Mouse (Mus musculus) testis, postnatal 14 days (tissue): ENCODE results near the gene AI837181.
"Not testable (repeated sequence)": the region's sequence is repeated elsewhere in the genome, so short reads cannot be mapped to it uniquely, and the experiment has no call there.

Experiments used
- DNase-seq: peaks from one replicate; pipeline ENCODE4 v3.0.0; 2021; ENCODE audit warnings: low spot score

The AI837181 gene

DNA sequence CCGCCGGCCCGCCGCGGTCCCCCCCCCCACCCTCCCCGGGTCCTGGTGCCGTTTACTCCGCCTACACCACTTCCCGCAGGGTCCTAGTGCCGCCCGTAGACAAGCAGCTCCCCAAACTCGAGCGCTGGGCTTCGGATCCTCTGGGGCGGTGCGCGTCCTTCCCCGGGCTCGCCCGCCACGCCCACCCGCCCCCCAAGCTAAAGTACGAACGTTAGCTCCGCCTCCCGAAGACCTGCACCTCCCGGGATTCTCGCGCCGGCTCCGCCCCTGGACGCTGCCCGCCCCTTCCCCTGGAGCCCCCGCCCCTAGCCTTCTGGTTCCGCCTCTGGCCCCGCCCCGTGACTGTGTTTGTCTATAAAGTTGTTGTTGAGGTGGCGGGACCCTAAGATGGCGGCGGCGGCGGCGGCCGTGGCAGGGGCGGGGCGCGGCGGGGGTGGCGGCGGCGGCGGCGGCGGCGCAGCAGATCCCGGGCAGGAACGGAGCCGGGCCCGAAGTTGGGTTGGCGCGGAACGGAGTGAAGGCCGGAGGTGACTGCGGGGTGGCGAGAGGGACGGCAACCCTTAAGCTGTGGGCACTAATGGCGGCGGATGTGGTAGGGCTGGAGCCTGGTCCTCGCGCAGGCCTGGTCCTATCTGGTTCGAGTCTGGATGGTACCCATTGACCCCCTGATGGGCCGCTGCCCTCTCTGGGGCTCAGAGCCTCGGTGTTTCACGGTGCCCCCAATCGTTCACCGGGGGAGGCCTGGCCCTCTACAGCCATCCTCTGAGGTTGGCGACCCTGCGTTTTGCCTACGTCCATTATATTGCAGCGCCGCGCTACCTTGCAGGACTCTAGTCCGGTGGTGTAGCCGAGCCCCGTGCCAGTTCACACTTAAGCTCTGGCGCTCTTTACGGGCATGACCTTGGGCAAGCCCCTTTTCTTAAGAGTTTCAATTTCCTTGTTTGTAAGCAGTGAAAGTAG, at the start of gene AI837181, which contains the start of gene Drap1:
AI837181 (plus strand) TSS at position 363 of the 960 bp plus-strand sequence.
Drap1 (minus strand) TSS at position 198 of the 960 bp plus-strand sequence.
- DNase-seq: peak; percentile 96

DNA sequence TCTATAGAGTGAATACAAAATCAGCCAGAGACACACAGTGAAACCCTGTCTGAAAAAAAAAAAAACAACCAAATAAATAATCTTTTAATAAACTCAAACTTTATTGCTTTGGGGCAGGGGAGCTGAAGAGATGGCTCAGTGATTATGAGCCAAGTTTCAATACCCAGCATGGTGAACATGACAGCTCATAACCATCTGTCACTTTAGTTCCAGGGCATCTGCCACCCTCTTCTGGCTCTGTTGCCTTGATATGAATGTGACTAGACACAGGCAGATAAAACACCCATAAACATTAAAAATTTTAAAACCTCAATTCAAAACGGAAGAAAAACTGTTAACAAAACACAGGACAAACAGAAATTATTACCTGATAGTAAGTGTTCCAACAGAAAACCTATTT, 47.5 kb upstream of the AI837181 start:
- DNase-seq: no peak

DNA sequence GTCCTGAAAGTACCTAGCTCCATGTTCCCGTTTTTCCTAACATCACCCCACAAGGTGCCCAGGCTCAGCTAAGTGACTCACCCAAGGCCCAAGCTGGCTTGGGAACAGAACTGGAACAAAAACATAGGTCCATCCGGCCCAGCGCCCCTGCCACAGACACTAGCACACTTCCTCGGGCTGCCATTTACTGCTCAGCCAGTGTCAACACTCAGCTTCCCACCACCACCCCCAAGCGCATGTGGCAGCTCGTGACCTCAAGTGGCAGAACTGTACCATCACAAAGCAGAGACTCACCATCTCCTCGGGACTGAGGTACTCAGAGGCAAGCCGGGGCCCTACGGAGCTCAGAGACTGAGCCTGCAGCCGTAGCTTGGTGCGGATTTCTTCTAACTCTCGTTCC, 41.6 kb upstream of the AI837181 start:
- no peak for DNase-seq

DNA sequence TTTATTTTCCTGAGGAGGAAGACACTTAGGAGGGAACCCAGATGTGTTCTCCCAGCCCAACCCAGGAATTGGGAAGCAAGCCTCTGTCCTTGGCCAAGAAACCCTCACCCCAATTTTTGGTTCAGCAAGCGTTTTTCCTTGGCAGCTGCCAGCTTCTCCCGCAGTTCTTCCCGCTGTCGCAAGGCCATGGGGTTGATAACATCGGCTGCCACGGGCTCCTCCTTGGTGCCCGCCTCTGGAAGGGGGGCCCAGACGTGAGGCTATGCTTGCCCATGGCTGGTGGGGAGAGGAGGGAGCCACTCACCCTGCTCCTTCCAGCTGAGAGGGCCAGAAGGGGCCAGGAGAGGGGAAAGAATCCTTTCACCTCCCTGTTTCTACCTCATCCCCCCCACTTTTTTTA, 40.2 kb upstream of the AI837181 start:
- no peak for DNase-seq

DNA sequence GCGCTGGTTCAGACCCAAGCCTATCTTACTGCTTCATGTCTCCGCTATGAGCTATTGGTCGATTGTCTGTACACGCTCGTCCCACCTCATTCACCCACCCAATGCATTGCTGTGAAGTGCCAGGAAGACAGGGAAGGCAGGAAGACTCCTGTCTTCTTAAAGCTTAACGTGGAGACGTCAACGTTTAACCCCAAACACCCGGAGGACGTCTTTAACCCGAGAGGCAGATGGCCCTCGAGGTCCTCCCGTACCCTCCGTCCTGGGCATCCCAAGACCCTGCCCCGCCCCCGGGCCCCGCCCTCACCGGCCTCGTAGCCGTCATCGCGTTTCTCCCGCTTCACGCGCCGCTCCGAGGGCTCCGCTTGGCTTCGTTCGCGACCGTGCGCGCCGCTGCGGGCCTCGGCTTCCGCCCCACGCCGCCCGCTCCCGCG, 36.9 kb upstream of the AI837181 start:
- peak; percentile 52 for DNase-seq

DNA sequence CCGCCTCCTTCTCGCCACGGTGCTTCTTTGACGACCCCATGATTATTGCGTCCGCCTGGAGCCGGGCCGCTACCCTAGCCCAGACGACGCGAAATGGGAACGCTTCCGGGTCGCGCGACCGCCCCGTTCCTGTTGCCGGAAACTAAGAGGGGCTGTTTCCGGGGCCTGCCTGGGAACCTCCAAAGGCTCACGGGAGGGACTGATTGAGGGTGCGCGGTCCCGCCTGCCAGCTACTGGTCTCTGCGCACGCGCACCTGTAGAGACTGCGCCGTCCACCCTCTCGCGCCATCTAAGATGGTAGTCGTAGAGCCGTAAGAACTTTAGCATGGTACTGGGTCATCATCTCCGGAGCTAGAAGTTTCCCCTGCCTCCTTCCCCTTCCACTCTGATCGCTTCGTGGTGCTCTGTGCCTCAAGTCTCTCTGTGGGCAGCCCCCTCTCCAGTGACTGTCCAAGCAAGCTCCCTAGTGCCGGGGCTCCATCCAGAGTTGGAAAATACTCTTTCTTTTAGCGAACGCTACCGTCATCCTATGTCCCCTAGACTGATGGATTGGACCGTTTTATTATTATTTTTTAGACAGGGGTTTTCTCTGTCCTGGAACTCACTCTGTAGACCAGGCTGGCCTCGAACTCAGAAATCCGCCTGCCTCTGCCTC, 36.2 kb upstream of the AI837181 start, which contains the start of gene Sart1:
Sart1 (minus strand) TSS at position 116 of the 655 bp plus-strand sequence.
- DNase-seq: peak; percentile 96

DNA sequence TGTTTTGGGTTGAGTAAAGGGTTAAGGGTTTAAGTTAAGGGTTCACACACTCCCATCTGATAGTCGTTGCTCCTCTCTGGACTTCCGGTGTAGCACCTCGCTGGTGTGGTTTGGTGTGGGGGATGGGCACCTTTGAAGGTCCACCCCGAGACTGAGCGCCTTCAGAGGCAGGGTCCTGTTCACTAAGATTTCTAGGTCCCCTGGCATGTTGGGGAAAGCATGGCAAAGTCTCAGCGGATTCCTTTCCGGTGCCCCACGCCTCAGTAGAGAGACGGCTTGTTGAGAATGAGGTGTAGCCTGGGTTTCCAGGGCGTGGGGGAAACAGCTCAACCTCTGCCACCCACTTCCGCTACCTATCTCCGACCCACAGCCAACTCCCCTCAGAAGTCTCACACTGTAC, 35.3 kb upstream of the AI837181 start:
- no peak for DNase-seq

DNA sequence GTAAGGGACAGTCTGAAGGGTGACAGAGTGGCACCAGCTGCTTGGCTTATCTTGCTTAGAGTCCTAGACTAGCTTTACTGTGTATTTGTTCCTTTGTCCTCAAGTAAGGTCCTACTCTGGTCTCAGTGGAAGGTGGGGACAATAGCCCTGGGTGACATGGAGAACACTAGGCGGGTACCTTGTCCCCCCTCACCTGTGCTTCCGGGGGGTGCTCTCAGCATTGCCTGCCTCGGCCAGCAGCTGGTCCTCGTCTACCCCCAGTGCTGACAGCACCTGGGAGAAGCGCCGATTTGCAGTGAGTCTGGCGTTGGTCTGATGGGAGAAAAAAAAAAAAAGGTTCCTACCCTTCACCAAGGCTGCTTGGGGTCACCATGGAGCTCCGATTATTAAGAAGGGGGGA, 34.5 kb upstream of the AI837181 start:
- DNase-seq: no peak

DNA sequence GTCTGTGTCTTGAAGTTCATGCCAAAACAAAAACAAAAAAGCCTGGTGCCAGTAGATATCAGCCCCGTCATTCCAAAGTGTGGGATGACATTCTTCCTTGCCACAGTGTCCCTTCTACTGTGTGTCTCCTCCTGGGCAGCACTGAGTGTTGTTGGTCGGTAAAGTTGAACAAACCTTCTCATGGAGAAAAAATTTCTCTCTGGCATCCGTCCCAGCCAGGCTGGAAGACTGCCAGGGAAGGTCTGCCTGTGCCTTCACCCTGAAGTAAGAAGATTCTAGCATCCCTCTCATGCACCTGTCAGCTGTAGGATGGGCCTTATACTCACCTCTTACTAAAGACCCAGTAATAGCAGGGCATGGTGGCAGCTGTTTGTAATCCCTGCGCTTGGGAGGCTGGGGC, 32.1 kb upstream of the AI837181 start:
- DNase-seq: peak; percentile 68

DNA sequence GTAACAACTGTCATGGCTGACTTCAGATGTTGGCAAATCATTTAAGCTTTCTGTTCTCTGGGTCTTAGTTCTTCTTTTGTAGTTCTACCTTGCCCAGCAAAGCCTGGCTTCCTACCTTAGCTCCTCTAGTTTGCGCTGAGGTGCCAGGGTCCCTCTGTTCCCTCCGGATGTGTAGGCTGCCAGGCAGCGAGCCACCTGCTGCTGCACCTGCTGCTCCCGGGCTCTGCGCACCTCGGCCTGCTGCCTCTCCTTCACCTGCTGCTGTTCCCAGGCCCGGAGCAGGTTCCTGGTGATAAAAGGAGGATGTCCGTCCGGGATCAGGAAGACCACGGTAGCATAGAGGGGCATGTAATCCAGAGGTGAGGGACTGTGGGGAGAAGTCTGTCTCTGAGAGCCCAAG, 30.8 kb upstream of the AI837181 start:
- DNase-seq: no peak

DNA sequence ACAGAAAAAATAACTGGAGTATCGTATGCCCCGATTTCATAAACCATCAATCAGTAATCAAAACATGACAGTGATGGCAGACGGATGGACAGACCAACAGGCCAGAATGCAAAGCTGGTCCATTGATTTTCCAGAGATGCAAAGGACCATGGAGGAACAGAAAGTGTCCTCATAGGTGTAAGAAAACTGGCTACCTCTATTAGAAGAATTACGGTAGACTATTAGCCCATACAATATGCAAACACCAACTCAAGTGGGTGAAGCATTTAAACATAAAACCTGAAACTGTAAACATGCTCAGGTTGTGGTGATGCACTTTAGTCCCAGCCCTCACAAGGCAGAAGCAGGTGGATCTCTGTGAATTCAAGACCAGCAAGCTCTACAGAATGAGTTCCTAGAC, 29.6 kb upstream of the AI837181 start:
- DNase-seq: no peak

DNA sequence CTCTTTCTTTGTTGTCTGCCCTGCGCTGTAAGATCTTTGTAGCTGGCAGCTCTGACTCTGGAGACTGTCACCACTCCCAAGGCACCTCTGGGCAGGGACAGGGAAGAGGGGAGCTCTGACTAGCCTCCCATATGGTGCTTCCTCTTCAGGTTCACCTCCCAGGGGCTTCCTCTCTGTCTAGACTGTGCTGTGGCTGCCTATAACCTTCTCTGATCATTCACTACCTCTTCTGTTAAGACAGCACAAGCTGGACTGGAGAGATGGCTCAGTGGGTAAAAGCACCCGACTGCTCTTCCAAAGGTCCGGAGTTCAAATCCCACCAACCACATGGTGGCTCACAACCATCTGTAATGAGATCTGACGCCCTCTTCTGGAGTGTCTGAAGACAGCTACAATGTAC, 23.9 kb upstream of the AI837181 start:
- not testable (repeated sequence) for DNase-seq

DNA sequence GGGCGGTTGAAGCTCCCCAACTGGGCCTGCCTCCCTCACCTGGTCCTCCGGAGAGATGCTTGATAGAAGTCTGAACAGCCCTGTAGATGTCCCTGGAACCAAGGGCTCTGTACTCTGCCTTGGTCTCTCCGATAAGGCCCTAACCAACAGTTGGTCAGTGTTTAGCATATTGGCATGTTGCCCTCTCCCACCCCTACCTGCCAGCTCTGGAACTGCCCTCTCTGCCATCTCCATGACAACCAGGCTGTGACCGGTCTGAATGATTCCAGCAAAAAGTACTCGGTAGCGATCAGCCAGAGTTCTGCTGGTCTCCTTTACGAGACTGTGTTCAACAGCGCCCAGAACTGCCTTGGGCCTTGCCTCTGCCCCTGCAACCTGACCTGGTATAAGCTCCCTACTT, 22.7 kb upstream of the AI837181 start, which contains the start of gene Tsga10ip:
Tsga10ip (minus strand) TSS at position 234 of the 400 bp plus-strand sequence.
- DNase-seq: no peak

DNA sequence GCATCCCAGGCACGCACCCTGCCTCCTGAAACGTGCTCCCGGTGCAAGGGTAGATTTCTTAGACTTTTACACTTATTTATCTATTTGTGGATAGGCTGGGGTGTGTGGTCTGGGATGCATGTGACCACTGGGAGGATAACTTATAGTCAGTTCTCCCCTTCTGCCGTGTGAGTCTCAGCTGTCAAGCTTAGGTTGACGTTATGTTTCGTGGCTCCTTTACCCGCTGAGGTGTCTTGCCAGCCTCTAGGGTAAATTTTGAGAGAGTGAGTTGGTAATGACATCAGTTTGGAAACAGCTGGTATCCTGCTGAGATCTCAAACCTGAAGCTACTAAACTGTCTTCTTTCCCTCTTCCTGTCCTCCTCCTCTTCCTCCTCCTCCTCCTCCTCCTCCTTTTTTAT, 19.0 kb upstream of the AI837181 start:
- no peak for DNase-seq

DNA sequence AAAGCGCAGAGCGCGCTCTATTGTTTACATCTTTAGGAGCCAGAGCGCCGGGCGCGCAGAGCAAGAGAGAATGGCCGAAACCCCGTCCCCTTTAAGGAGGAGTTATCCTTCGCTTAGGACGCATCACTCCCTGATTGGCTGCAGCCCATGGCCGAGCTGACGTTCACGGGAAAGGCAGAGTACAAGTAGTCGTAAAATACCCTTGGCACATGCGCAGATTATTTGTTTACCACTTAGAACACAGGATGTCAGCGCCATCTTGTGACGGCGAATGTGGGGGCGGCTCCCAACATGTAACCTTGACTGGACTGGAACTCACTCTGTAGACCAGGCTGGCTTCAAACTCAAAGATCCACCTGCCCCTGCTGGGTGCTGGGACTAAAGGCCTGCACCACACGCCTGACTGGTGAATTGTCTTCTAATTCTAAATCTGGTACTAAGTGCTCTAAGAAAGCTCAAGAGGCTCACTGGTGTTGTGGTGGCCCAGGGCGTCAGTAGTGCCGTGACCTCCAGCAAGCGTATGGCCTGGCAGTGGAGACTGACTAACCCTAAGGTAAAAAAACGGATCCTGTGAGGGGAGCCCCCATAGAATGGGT, 18.3 kb upstream of the AI837181 start:
- not testable (repeated sequence) for DNase-seq

DNA sequence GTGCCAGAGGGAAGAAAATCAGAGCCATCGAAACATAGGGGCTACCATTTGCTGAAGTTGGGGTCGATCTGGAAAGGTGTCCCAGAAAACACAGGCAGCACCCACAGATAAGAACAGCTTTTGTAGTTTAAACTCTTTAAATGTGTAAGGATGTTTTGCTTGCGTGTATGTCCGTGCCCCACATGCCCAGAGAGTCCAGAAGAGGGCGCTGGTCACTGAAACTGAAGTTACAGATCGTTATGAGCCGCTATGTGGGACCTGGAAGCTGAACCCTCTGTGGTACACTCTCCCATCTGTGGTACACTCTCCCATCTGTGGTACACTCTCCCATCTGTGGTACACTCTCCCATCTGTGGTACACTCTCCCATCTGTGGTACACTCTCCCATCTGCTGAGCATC, 17.8 kb upstream of the AI837181 start:
- DNase-seq: no peak

DNA sequence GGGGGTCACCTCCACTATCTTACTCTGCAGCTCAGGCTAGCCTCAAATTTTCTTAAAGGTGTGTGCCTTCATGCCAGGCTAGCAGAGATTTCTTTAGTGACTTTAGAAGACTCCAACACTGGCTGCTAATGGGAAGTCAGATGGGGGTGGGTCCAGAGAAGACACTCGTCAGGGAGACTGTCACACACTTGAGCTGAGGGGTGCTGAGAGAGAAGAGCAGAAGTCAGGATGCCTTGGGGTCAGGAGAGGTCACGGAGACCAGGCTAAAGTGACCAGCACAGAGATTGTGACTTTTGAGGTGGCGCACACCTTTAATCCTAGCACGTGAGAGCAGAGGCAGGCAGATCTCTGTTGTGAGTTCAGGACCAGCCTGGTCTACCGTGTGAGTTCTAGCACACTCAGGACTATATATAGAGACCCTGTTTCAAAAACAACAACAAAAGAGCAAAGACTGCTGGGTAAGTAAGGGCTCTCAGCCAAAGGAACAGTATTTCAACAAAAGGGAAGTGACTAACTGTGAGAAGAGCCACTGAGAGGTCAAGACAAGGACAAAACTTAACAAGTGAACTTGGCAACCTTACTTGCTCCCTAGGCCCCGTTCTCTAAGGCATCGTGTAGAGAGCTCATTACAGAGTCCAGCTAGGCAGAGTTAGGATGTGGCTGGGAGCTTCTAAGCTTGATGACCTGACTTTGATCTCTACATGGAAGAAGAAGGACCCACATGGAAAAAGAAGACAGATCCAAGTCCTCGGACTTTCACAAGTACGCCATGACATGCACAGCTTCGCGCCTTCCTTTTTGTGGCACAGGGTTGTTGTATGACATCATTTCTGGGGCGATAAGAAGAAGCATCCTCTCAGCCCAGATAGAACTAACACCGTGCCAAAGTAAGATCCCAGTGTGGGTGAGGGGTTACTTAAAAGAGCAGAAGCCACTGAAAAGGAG, 16.6 kb upstream of the AI837181 start:
- DNase-seq: no peak

DNA sequence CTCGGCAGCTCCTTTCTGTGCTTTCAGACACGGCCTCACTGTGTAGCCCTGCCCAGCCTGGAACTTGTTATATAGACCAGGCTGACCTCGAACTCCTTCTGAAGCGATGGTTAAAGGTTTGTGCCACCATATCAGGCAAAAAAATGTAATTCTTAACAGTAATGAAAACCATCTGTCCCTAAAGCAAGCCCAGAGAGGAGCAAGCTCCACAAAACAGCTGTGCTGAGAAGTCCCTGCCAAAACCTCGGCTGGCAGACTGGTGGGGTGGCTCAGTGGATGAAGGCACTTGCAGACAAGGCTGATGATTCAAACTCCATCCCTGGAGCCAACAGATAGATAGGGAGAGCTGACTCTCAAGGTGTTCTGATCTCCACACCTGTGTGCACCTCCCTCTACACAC, 15.9 kb upstream of the AI837181 start:
- DNase-seq: no peak

DNA sequence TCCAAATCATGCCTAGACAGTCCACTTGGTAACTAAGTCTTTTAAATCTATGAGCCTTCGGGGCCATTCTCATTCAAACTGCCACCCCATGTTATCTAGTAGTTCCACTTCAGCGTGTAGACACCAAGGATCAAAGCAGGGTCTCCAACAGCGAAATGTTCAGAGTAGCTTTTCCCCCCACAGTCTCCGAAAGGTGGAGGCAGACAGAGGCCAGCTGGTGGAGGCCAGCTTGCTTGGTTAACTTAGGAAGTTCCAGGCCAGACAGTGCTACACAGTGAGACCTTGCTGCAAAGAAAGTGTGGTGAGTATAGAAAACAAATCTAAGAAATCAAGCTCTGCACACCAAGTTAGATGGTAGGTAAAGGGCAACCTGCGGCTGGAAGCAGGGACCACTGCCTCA, 14.3 kb upstream of the AI837181 start:
- DNase-seq: no peak

DNA sequence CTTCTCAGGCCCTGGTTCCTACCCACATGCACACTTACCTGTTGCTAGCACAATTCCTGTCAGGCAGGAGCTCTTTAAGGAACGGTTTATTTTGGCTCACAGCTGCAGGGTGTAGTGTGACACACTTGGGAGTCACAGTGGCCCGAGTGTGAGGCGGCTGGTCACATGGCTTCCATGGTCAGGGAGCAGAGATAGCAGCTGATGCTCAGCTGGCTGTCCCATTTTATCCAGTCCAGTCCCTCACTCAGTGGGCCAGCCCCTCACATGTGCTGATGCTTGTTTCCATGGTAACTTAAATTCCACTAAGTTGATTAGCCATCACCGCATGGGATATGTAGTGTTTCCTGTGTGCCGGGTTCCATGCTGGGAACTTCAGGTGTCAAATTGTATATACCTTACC, 13.0 kb upstream of the AI837181 start:
- DNase-seq: no peak

DNA sequence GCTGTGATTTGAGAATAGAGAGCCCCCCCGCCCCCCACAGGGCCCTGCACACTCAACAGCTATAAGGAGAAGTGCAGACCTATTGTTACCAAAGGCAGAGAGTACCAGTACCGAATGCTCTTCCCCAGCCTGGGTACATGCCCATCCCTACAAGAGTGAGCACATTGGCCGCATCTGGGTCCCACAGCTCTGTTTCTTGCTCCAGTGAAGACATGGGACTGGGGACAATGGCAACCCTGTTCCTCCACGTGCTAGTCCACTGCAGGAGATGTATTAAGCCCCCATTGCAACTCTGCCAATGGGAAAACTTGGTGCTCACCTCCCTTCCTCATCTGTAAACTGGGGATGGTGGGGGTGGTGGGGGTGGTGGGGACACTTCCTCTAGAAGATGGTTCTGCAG, 11.1 kb upstream of the AI837181 start:
- DNase-seq: no peak
